Mouse (Mus musculus) liver, postnatal 0 days (tissue): ENCODE measurements around the gene Rsph3b.
"Not testable (repeated sequence)": the region's sequence is repeated elsewhere in the genome, so short reads cannot be mapped to it uniquely, and the experiment has no call there.

ENCODE experiments used
- CTCF ChIP-seq: sonication (generic); IDR thresholded peaks from 2 replicates; pipeline ENCODE4 v1.5.1; 2016; ENCODE audit warnings: antibody characterized with exemption, low read depth
- EP300 ChIP-seq: IDR thresholded peaks from 2 replicates; pipeline ENCODE4 v1.6.1; 2016; ENCODE audit warnings: antibody characterized with exemption, low read depth, mild to moderate bottlenecking

DNA sequence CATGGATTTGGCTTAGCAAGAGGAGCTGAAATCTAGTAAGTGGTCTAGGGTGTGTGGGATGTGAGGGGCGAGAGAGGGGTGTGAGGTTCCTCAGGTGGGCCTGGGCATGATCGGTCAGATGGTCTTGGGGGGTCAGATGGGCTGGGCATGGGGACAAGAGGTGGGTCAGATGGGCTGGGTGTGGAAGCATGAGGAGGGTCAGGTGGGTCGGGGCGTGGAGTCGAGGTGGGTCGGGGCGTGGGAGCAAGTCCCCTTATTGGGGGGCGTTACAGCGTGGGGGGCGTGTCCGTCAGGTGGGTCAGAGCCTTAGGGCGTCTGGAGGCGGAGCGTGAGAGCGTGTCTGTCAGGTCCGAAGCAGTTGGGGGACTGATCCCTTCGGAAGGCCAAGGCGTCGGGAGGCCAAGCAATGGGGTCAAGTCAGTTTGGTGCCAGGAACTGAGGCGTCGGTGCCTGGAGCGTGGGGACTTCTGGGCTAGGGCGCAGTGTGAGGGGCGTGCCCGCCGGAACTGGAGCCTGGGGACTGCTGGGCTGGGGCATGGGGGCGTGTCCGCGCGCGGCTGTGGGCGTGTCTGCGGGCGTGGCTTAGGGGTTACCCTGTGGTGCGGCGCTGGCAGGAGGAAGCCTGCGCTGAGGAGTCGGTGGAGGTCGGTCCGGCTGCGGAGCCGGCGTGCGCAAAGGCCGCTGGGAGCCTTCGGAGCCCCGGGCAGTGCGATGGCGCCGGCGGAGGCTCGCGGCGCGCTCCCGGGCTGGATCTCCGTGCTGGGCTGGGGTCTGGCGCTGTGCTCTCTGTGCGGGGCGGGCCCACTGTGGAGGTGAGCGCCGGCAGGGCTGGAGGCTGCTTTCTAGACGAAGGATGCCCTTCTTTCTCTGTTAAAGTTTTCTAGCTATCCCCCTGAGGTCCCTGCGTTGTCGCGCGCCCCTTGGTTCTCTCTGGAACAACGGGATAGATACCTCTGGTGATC lies 30.1 kb upstream of the Rsph3b start, which contains the start of gene Gm49721:
- TF ChIP-seq CTCF, EP300: not testable (repeated sequence)
